Mouse (Mus musculus) stomach, postnatal 0 days (tissue): ENCODE data around the gene Ciao2a. TPM values are rescaled to one million over a fixed set of nuclear protein-coding genes. Genes with fewer than 3 reads are reported as not detected.

Experiments
- ATAC-seq: fragments of 200-750 bp; cut with Nextera tagmentation; 2 replicates; pipeline ENCODE4 v1.8.0; 2017; ENCODE audit not compliant: low FRiP score, low TSS enrichment
- DNase-seq: peaks from one replicate; pipeline ENCODE4 v3.0.0-alpha.2; 2016; ENCODE audit warnings: low spot score
- H3K27ac ChIP-seq: fragments of 300-500 bp; sonication (generic); replicated peaks from 2 replicates; pipeline ENCODE4 v1.5.1; 2014; ENCODE audit warnings: mild to moderate bottlenecking, control low read depth
- H3K27me3 ChIP-seq: fragments of 300-500 bp; sonication (generic); 2 replicates; pipeline ENCODE4 v1.6.1; 2014; ENCODE audit warnings: low read length; ENCODE audit not compliant: control insufficient read depth, insufficient read depth
- H3K36me3 ChIP-seq: fragments of 300-500 bp; sonication (generic); 2 replicates; pipeline ENCODE4 v1.6.1; 2014; ENCODE audit warnings: low read length, mixed read lengths; ENCODE audit not compliant: control insufficient read depth, insufficient read depth
- H3K4me1 ChIP-seq: fragments of 300-500 bp; sonication (generic); replicated peaks from 2 replicates; pipeline ENCODE4 v1.6.1; 2014; ENCODE audit warnings: antibody characterized with exemption; ENCODE audit not compliant: control insufficient read depth, insufficient read depth
- H3K4me2 ChIP-seq: fragments of 300-500 bp; sonication (generic); replicated peaks from 2 replicates; pipeline ENCODE4 v1.6.1; 2014; ENCODE audit warnings: low read depth, mild to moderate bottlenecking, control low read depth, moderate library complexity
- H3K4me3 ChIP-seq: fragments of 300-500 bp; sonication (generic); 2 replicates; pipeline ENCODE4 v1.5.1; 2014; ENCODE audit warnings: low read depth, low read length, control low read depth
- H3K9ac ChIP-seq: fragments of 300-500 bp; sonication (generic); 2 replicates; pipeline ENCODE4 v1.6.1; 2014; ENCODE audit warnings: mild to moderate bottlenecking, low read length, control low read depth, mixed read lengths
- H3K9me3 ChIP-seq: fragments of 300-500 bp; sonication (generic); 2 replicates; pipeline ENCODE4 v1.6.1; 2016; ENCODE audit warnings: low read length; ENCODE audit not compliant: control insufficient read depth
- CTCF ChIP-seq: IDR thresholded peaks from 2 replicates; pipeline ENCODE4 v1.5.1; 2016; ENCODE audit warnings: antibody characterized with exemption, low read depth, mild to moderate bottlenecking, moderate library complexity
- EP300 ChIP-seq: optimal IDR thresholded peaks from 2 replicates; pipeline ENCODE3; 2016; ENCODE audit warnings: antibody characterized with exemption
- WGBS: fragments of 180-500 bp; shearing (Covaris S2); extraction: QIAGEN DNeasy Blood & Tissue Kit; methylation state at CpG from one replicate; pipeline ENCODE4 v1.1.7; 2014; 5-methylcytosine and 5-hydroxymethylcytosine counted together
- polyA plus RNA-seq: library from polyadenylated mRNA; unstranded; fragments of >200 nt; fragmentation: Nextera tagmentation; extraction: Ambion mirVana; gene quantifications from 2 replicates; pipeline ENCODE4 v1.2.1, GENCODE M21; 2015

Gene Ciao2a
- polyA plus RNA-seq, 1 experiment from 2014 or later: 138 TPM

DNA sequence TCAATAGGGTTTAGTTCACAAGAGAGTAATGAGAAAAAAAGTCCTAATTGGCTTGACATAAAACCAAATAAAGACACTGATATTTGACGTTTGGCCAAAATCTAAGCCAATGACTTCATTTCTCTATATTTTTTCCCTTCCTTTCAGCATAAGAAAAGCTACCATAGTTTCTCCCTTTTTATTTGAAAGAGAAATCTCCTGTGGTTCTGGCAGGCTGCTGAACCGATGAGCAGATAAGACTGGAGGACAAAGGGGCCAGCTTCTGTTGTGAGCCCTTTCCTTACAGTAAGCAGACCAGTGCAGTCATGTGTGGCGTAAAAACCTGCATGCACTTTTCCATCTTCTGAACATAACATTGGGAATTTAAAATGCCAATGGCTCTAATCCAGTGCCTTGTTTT lies 5.5 kb upstream of the Ciao2a start:
- no peaks in the 10 kb centered on the region for H3K36me3 ChIP-seq
- ATAC-seq (no peak), DNase-seq (no peak)
- H3K9ac ChIP-seq: no peak overlapping the region
- no peak overlapping the region for H3K27ac ChIP-seq
- 62% methylated on average over 3 of the region's 3 CpGs for WGBS
- TF ChIP-seq EP300 (no peak), CTCF (no peak)
- H3K4me2 ChIP-seq: no peak overlapping the region
- 0 out of 2 replicates have a peak, but pooled peaks cover 3% of the 10 kb centered on the region for H3K4me1 ChIP-seq
- H3K9me3 ChIP-seq: no peaks in the 10 kb centered on the region
- no peak overlapping the region for H3K4me3 ChIP-seq
- no peaks in the 10 kb centered on the region for H3K27me3 ChIP-seq

- ATAC-seq: no peak
- H3K27ac ChIP-seq: no peak overlapping the region
- H3K9me3 ChIP-seq: no peaks in the 10 kb centered on the region
- no peak for DNase-seq
- no peak overlapping the region for H3K4me3 ChIP-seq
- no peak overlapping the region for H3K4me2 ChIP-seq
- H3K4me1 ChIP-seq: 0 out of 2 replicates have a peak, but pooled peaks cover 3% of the 10 kb centered on the region
- H3K9ac ChIP-seq: no peak overlapping the region
- no peak for TF ChIP-seq CTCF
- no peak for TF ChIP-seq EP300
- no peaks in the 10 kb centered on the region for H3K36me3 ChIP-seq
- H3K27me3 ChIP-seq: no peaks in the 10 kb centered on the region
These were observed 5.0 kb upstream of the Ciao2a start for GRCm38 (mm10) chr9:66121421-66121820.

DNA sequence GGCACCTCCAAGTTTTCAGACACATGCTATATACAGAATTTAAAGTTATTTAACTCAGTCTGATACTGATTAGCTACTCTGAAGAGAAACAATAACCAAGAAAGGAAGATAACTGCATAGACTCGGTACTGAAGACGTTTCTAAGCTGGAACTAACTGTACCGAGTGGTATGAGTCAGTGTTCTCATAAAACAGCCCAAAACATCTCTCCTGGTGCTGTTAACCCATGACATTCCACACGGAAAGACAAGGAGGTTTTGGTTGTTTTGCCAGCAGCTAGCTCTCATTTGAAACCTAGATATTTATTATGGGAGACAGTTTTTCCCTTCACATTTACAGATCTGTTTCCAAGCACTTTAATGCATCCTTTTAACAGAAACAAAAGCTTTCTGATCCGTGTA lies 2.8 kb upstream of the Ciao2a start:
- TF ChIP-seq EP300 (no peak), CTCF (no peak)
- Histone ChIP-seq H3K27ac (no peak overlapping the region), H3K36me3 (no peaks in the 10 kb centered on the region), H3K4me3 (peak overlapping the region; percentile 85), H3K4me1 (0 out of 2 replicates have a peak, but pooled peaks cover 3% of the 10 kb centered on the region), H3K9me3 (no peaks in the 10 kb centered on the region), H3K9ac (peak overlapping the region; percentile 82), H3K4me2 (peak overlapping the region; percentile 80), H3K27me3 (no peaks in the 10 kb centered on the region)
- WGBS: 4% methylated on average over 5 of the region's 5 CpGs
- ATAC-seq (no peak), DNase-seq (no peak)

- H3K36me3 ChIP-seq: no peaks in the 10 kb centered on the region
- ATAC-seq (no peak), DNase-seq (peak; percentile 52)
- peak overlapping the region; percentile 85 for H3K4me3 ChIP-seq
- under 1% methylated on average over 12 of the region's 12 CpGs for WGBS
- peak overlapping the region; percentile 90 for H3K27ac ChIP-seq
- TF ChIP-seq CTCF (no peak), EP300 (no peak)
- no peaks in the 10 kb centered on the region for H3K27me3 ChIP-seq
- peak overlapping the region; percentile 82 for H3K9ac ChIP-seq
- no peaks in the 10 kb centered on the region for H3K9me3 ChIP-seq
- peak overlapping the region; percentile 80 for H3K4me2 ChIP-seq
- 0 out of 2 replicates have a peak, but pooled peaks cover 3% of the 10 kb centered on the region for H3K4me1 ChIP-seq
These were observed 2.3 kb upstream of the Ciao2a start for GRCm38 (mm10) chr9:66124111-66124531.

- ATAC-seq (peak; percentile 99), DNase-seq (peak; percentile 99)
- H3K27ac ChIP-seq: peak overlapping the region; percentile 90
- H3K9ac ChIP-seq: peak overlapping the region; percentile 82
- H3K4me3 ChIP-seq: peak overlapping the region; percentile 85
- 0 out of 2 replicates have a peak, but pooled peaks cover 3% of the 10 kb centered on the region for H3K4me1 ChIP-seq
- no peaks in the 10 kb centered on the region for H3K36me3 ChIP-seq
- TF ChIP-seq EP300 (no peak), CTCF (no peak; the same call in 1 of the 2 replicates)
- WGBS: 14% methylated on average over 33 of the region's 33 CpGs
- H3K9me3 ChIP-seq: no peaks in the 10 kb centered on the region
- H3K27me3 ChIP-seq: no peaks in the 10 kb centered on the region
- H3K4me2 ChIP-seq: peak overlapping the region; percentile 80
These were observed 1.5 kb upstream of the Ciao2a start for GRCm38 (mm10) chr9:66124681-66125542.
